Mouse (Mus musculus) megakaryocyte, embryonic 14.5 days (primary cell): ENCODE measurements at regions not wholly inside any gene's neighbourhood (a gene's known extent, or its start where the extent isn't known, plus 50 kb on each side); places are given as distances from the start of the nearest gene placed in this dataset.

ENCODE experiments used
- FLI1 ChIP-seq: IDR thresholded peaks from 2 replicates; pipeline ENCODE4 v1.6.1; 2012; ENCODE audit warnings: low read length, inconsistent platforms, mixed read lengths
- GATA1 ChIP-seq: IDR thresholded peaks from 3 replicates; pipeline ENCODE4 v1.6.1; 2012; ENCODE audit warnings: mixed read lengths, low read length, inconsistent platforms, borderline replicate concordance

DNA sequence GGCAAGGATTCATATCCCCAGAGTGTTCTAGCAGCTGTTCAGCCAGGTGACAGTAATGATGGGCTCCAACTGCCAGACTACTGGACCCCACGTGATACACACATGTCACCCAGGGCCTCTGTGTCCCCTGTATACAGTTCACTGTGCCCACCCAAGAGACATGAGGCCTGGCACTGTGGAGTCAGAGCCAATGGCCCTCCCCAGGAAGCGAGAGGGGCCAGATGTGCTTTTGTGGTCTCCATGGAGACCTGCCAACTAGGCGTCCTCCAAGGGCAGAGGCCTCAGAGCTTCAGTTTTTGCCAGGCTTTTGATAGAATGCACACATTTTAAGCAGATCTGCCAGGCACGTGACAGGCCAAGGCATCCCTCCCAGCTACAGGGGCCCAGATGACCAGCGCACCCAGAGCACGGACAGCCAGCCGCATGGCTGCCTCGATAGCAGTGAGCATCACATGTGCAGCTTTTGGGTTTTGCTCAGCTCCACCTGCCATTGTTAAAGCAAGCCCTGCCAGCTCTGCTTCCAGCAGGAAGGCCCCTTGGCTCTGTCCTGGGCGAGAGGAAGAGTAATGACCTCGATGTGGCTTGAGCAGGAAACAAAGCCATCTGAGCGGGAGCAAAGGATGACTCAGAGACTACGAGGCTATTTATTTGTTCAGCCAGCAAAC, 198.1 kb upstream of the Sulf2 start:
- TF ChIP-seq GATA1 (no peak), FLI1 (no peak)
